Mouse (Mus musculus) liver, postnatal 0 days (tissue): Measurements from ENCODE around the gene Lrrc32.

Experiments
- CTCF ChIP-seq: sonication (generic); IDR thresholded peaks from 2 replicates; pipeline ENCODE4 v1.5.1; 2016; ENCODE audit warnings: antibody characterized with exemption, low read depth
- EP300 ChIP-seq: IDR thresholded peaks from 2 replicates; pipeline ENCODE4 v1.6.1; 2016; ENCODE audit warnings: antibody characterized with exemption, low read depth, mild to moderate bottlenecking

DNA sequence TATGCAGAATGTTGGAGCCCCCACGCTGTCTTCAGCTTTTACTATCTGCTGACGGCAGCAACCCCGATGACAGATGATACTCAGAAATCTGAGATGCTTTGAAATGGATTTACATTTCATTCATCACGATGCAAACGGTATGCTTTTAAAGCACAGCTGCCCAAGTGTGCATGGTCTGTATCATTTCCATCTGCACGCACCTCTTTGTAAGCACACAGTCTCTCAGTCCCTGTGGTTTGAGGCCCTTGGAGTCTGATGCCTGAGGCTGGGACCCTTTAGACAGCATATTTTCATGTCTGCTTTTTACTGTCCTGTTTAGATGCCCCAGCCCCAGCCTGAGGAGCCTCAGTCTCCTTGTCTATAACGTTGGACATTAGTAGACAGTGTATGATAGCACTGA is 28.8 kb upstream of the Lrrc32 start:
- TF ChIP-seq CTCF, result no peak
- TF ChIP-seq EP300, result no peak
